Mouse (Mus musculus): ENCODE data around the gene Slc15a5. TPM values are rescaled to one million over a fixed set of nuclear protein-coding genes. Genes with fewer than 3 reads are reported as not detected.

Slc15a5 gene
- polyA plus RNA-seq, 1 experiment, result not detected

DNA sequence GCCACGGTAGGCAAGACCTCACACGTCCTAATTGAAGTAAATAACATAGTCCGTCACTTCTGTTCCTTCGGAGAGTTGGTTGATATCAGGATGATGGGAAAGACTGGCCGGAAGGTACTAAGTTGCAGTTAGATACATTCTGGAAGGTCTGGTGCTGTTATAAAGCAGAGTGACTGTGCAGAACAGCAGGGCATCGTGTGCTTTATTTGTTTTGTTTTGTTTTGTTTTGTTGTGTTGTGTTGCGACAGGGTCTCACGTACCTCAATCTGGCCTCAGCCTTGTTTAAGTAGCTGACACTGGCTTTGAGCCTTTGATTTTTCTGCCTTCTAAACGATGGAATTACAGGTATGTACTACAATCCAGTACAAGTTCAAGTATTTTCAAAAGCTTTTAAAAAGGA is 26.0 kb downstream of the Slc15a5 start:
- TF ChIP-seq EP300 (IDR thresholded peaks at IDR 0.05; ENCODE audit: insufficient read depth, low read depth, low read length), result no peak
- no peak for TF ChIP-seq POLR2A (IDR thresholded peaks at IDR 0.05; ENCODE audit: insufficient read depth, low read length)
- no peak for TF ChIP-seq CTCF (IDR thresholded peaks at IDR 0.05; ENCODE audit: low read depth, low read length)
- no peak overlapping the region for H3K4me3 ChIP-seq (ENCODE audit: low read depth, low read length)
- H3K27ac ChIP-seq (ENCODE audit: insufficient read depth, low read length), result no peak overlapping the region
- no peaks in the 10 kb centered on the region for H3K27me3 ChIP-seq (ENCODE audit: control insufficient read depth, insufficient read depth, low read length, poor library complexity, severe bottlenecking)
- no peaks in the 10 kb centered on the region for H3K36me3 ChIP-seq (ENCODE audit: control insufficient read depth, insufficient read depth, low read length, poor library complexity, severe bottlenecking)
- H3K9me3 ChIP-seq (replicated peaks; ENCODE audit: control insufficient read depth, insufficient read depth, low read length, poor library complexity, severe bottlenecking), result no peaks in the 10 kb centered on the region
- no peaks in the 10 kb centered on the region for H3K4me1 ChIP-seq (ENCODE audit: control insufficient read depth, insufficient read depth, low read length)
- H3K9ac ChIP-seq (ENCODE audit: low read depth, poor library complexity, severe bottlenecking), result no peak overlapping the region

- H3K27me3 ChIP-seq (ENCODE audit: control insufficient read depth, insufficient read depth, low read length, poor library complexity, severe bottlenecking), result no peaks in the 10 kb centered on the region
- no peak overlapping the region for H3K9ac ChIP-seq (ENCODE audit: low read depth, poor library complexity, severe bottlenecking)
- H3K36me3 ChIP-seq (ENCODE audit: control insufficient read depth, insufficient read depth, low read length, poor library complexity, severe bottlenecking), result no peaks in the 10 kb centered on the region
- H3K4me3 ChIP-seq (ENCODE audit: low read depth, low read length), result no peak overlapping the region
- TF ChIP-seq CTCF (IDR thresholded peaks at IDR 0.05; ENCODE audit: low read depth, low read length), result no peak
- no peak for TF ChIP-seq EP300 (IDR thresholded peaks at IDR 0.05; ENCODE audit: insufficient read depth, low read depth, low read length)
- TF ChIP-seq POLR2A (IDR thresholded peaks at IDR 0.05; ENCODE audit: insufficient read depth, low read length), result no peak
- no peak overlapping the region for H3K27ac ChIP-seq (ENCODE audit: insufficient read depth, low read length)
- no peaks in the 10 kb centered on the region for H3K9me3 ChIP-seq (replicated peaks; ENCODE audit: control insufficient read depth, insufficient read depth, low read length, poor library complexity, severe bottlenecking)
- no peaks in the 10 kb centered on the region for H3K4me1 ChIP-seq (ENCODE audit: control insufficient read depth, insufficient read depth, low read length)
These were observed 34.4 kb downstream of the Slc15a5 start for GRCm38 (mm10) chr6:138045364-138045763.

- Histone ChIP-seq H3K9me3 (replicated peaks; ENCODE audit: control insufficient read depth, insufficient read depth, low read length, poor library complexity, severe bottlenecking) (no peaks in the 10 kb centered on the region), H3K36me3 (ENCODE audit: control insufficient read depth, insufficient read depth, low read length, poor library complexity, severe bottlenecking) (no peaks in the 10 kb centered on the region), H3K4me1 (ENCODE audit: control insufficient read depth, insufficient read depth, low read length) (no peaks in the 10 kb centered on the region), H3K9ac (ENCODE audit: low read depth, poor library complexity, severe bottlenecking) (no peak overlapping the region), H3K4me3 (ENCODE audit: low read depth, low read length) (no peak overlapping the region), H3K27ac (ENCODE audit: insufficient read depth, low read length) (no peak overlapping the region), H3K27me3 (ENCODE audit: control insufficient read depth, insufficient read depth, low read length, poor library complexity, severe bottlenecking) (no peaks in the 10 kb centered on the region)
- peak; percentile 12 for TF ChIP-seq CTCF (IDR thresholded peaks at IDR 0.05; ENCODE audit: low read depth, low read length)
- no peak for TF ChIP-seq POLR2A (IDR thresholded peaks at IDR 0.05; ENCODE audit: insufficient read depth, low read length)
- TF ChIP-seq EP300 (IDR thresholded peaks at IDR 0.05; ENCODE audit: insufficient read depth, low read depth, low read length), result no peak
These were observed 36.8 kb downstream of the Slc15a5 start for GRCm38 (mm10) chr6:138042891-138043290.

GRCm38 (mm10) chr6:138041865-138042264 is 37.9 kb downstream of the Slc15a5 start:
- Histone ChIP-seq H3K27ac (ENCODE audit: insufficient read depth, low read length) (no peak overlapping the region), H3K4me3 (ENCODE audit: low read depth, low read length) (no peak overlapping the region), H3K27me3 (ENCODE audit: control insufficient read depth, insufficient read depth, low read length, poor library complexity, severe bottlenecking) (no peaks in the 10 kb centered on the region), H3K9ac (ENCODE audit: low read depth, poor library complexity, severe bottlenecking) (no peak overlapping the region), H3K9me3 (replicated peaks; ENCODE audit: control insufficient read depth, insufficient read depth, low read length, poor library complexity, severe bottlenecking) (no peaks in the 10 kb centered on the region), H3K36me3 (ENCODE audit: control insufficient read depth, insufficient read depth, low read length, poor library complexity, severe bottlenecking) (no peaks in the 10 kb centered on the region), H3K4me1 (ENCODE audit: control insufficient read depth, insufficient read depth, low read length) (no peaks in the 10 kb centered on the region)
- no peak for TF ChIP-seq CTCF (IDR thresholded peaks at IDR 0.05; ENCODE audit: low read depth, low read length)
- no peak for TF ChIP-seq POLR2A (IDR thresholded peaks at IDR 0.05; ENCODE audit: insufficient read depth, low read length)
- TF ChIP-seq EP300 (IDR thresholded peaks at IDR 0.05; ENCODE audit: insufficient read depth, low read depth, low read length), result no peak

- Histone ChIP-seq H3K9me3 (replicated peaks; ENCODE audit: control insufficient read depth, insufficient read depth, low read length, poor library complexity, severe bottlenecking) (no peaks in the 10 kb centered on the region), H3K9ac (ENCODE audit: low read depth, poor library complexity, severe bottlenecking) (no peak overlapping the region), H3K4me1 (ENCODE audit: control insufficient read depth, insufficient read depth, low read length) (no peaks in the 10 kb centered on the region), H3K27me3 (ENCODE audit: control insufficient read depth, insufficient read depth, low read length, poor library complexity, severe bottlenecking) (no peaks in the 10 kb centered on the region), H3K4me3 (ENCODE audit: low read depth, low read length) (no peak overlapping the region), H3K36me3 (ENCODE audit: control insufficient read depth, insufficient read depth, low read length, poor library complexity, severe bottlenecking) (no peaks in the 10 kb centered on the region), H3K27ac (ENCODE audit: insufficient read depth, low read length) (no peak overlapping the region)
- TF ChIP-seq EP300 (IDR thresholded peaks at IDR 0.05; ENCODE audit: insufficient read depth, low read depth, low read length), result no peak
- peak; percentile 50 for TF ChIP-seq CTCF (IDR thresholded peaks at IDR 0.05; ENCODE audit: low read depth, low read length)
These were observed 42.1 kb downstream of the Slc15a5 start for GRCm38 (mm10) chr6:138037587-138037986.

- TF ChIP-seq POLR2A (IDR thresholded peaks at IDR 0.05; ENCODE audit: insufficient read depth, low read length) (no peak), EP300 (IDR thresholded peaks at IDR 0.05; ENCODE audit: insufficient read depth, low read depth, low read length) (no peak), CTCF (IDR thresholded peaks at IDR 0.05; ENCODE audit: low read depth, low read length) (no peak)
- no peaks in the 10 kb centered on the region for H3K4me1 ChIP-seq (ENCODE audit: control insufficient read depth, insufficient read depth, low read length)
- H3K9ac ChIP-seq (ENCODE audit: low read depth, poor library complexity, severe bottlenecking), result no peak overlapping the region
- no peak overlapping the region for H3K4me3 ChIP-seq (ENCODE audit: low read depth, low read length)
- H3K27me3 ChIP-seq (ENCODE audit: control insufficient read depth, insufficient read depth, low read length, poor library complexity, severe bottlenecking), result no peaks in the 10 kb centered on the region
- no peaks in the 10 kb centered on the region for H3K36me3 ChIP-seq (ENCODE audit: control insufficient read depth, insufficient read depth, low read length, poor library complexity, severe bottlenecking)
- H3K9me3 ChIP-seq (replicated peaks; ENCODE audit: control insufficient read depth, insufficient read depth, low read length, poor library complexity, severe bottlenecking), result no peaks in the 10 kb centered on the region
- no peak overlapping the region for H3K27ac ChIP-seq (ENCODE audit: insufficient read depth, low read length)
These were observed 42.8 kb downstream of the Slc15a5 start for GRCm38 (mm10) chr6:138036891-138037290.
